Mouse (Mus musculus) embryonic facial prominence, embryonic 11.5 days (tissue): ENCODE results near the gene Gm8439. TPM values are rescaled to one million over a fixed set of nuclear protein-coding genes. Genes with fewer than 3 reads are reported as not detected.

Experiments used
- ATAC-seq: fragments of 200-750 bp; cut with Nextera tagmentation; replicated peaks from 2 replicates; pipeline ENCODE4 v1.8.0; 2017; ENCODE audit warnings: low read depth; ENCODE audit not compliant: insufficient number of reproducible peaks, low FRiP score, low TSS enrichment
- DNase-seq: peaks from one replicate; pipeline ENCODE4 v3.0.0-alpha.2; 2015; ENCODE audit warnings: low spot score
- H3K27ac ChIP-seq: fragments of 300-500 bp; sonication (generic); replicated peaks from 2 replicates; pipeline ENCODE4 v1.5.1; 2014; ENCODE audit warnings: mild to moderate bottlenecking, low read depth, low read length, control low read depth
- H3K27me3 ChIP-seq: fragments of 300-500 bp; sonication (generic); 2 replicates; pipeline ENCODE4 v1.6.1; 2014; ENCODE audit warnings: mild to moderate bottlenecking, low read length, moderate library complexity, mixed read lengths; ENCODE audit not compliant: control insufficient read depth, insufficient read depth
- H3K36me3 ChIP-seq: fragments of 300-500 bp; sonication (generic); replicated peaks from 2 replicates; pipeline ENCODE4 v1.6.1; 2014; ENCODE audit warnings: low read depth, mild to moderate bottlenecking, low read length, moderate library complexity, mixed read lengths; ENCODE audit not compliant: control insufficient read depth, insufficient read depth
- H3K4me1 ChIP-seq: fragments of 300-500 bp; sonication (generic); 2 replicates; pipeline ENCODE4 v1.6.1; 2014; ENCODE audit warnings: low read length, mixed read lengths; ENCODE audit not compliant: control insufficient read depth, insufficient read depth
- H3K4me2 ChIP-seq: fragments of 300-500 bp; sonication (generic); 2 replicates; pipeline ENCODE4 v1.6.1; 2014; ENCODE audit warnings: low read depth, mild to moderate bottlenecking, control low read depth, low read length, moderate library complexity
- H3K4me3 ChIP-seq: fragments of 300-500 bp; sonication (generic); 2 replicates; pipeline ENCODE4 v1.5.1; 2014; ENCODE audit warnings: low read depth, low read length, control low read depth
- H3K9ac ChIP-seq: fragments of 300-500 bp; sonication (generic); replicated peaks from 2 replicates; pipeline ENCODE4 v1.6.1; 2014; ENCODE audit warnings: mild to moderate bottlenecking, control low read depth, low read length
- H3K9me3 ChIP-seq: fragments of 300-500 bp; sonication (generic); replicated peaks from 2 replicates; pipeline ENCODE4 v1.6.1; 2016; ENCODE audit warnings: mild to moderate bottlenecking, low read length, inconsistent platforms, mixed read lengths; ENCODE audit not compliant: control insufficient read depth
- WGBS: fragments of 180-500 bp; shearing (Covaris S2); extraction: QIAGEN DNeasy Blood & Tissue Kit; methylation state at CpG from one replicate; pipeline ENCODE4 v1.1.7; 2014; 5-methylcytosine and 5-hydroxymethylcytosine counted together
- polyA plus RNA-seq: library from polyadenylated mRNA; unstranded; fragments of >200 nt; fragmentation: Nextera tagmentation; extraction: Ambion mirVana; gene quantifications from 2 replicates; pipeline ENCODE4 v1.2.1, GENCODE M21; 2014

Gene Gm8439
- not detected in 2 replicates for polyA plus RNA-seq

DNA sequence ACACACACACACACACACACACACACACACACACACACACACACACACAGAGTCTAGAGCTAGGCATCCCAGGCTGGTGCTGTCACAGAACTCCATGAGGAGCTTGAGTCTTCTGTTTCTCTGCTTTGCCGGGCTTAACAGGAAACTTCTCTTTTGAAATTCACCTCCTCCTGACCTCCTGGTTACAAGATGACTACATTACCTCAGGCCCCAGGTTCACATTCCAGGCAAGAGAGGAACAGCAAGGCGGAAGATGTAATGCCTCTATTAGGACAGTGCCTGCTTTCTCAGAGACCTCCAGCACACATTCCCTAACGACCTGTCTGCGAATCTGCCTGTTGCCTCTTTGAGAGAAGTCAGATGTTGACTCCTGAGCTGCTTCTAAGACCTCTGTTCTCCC is at the start of gene Gm8439:
Gm8439 (plus strand) TSS at position 301 of the 400 bp plus-strand sequence.
- H3K4me2 ChIP-seq = no peak within 1 kb of the TSS
- no peaks in the 10 kb centered on the region for H3K9me3 ChIP-seq
- no peak within 1 kb of the TSS for H3K4me3 ChIP-seq
- WGBS = 12% methylated on average over 4 of the region's 4 CpGs
- no peak for ATAC-seq
- H3K27me3 ChIP-seq = no peaks in the 10 kb centered on the region
- H3K36me3 ChIP-seq = no peaks in the 10 kb centered on the region
- no peak for DNase-seq
- no peak within 1 kb of the TSS for H3K27ac ChIP-seq
- no peaks in the 10 kb centered on the region for H3K4me1 ChIP-seq
- H3K9ac ChIP-seq = no peak within 1 kb of the TSS

DNA sequence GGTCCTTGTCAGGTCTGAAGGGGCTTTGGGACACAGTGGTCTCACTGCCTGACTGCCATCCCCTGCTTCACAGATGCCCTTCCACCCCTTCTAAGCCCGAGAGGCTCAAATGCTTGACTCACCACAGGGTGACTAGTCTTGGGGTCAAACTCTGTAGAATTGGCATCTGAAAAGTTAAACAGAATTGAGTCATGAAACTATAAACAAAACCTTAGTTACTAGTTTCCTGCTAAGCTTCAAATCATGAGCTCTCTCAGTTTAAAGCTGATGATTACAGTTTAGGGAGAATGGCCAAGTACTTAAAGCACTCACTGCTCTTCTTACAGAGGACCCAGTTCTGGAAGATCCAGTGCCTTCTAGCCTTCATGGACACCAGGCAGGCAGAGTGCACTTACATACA is 43.6 kb upstream of the Gm8439 start:
- H3K36me3 ChIP-seq = peaks cover 15% of the 10 kb centered on the region
- ATAC-seq = no peak

DNA sequence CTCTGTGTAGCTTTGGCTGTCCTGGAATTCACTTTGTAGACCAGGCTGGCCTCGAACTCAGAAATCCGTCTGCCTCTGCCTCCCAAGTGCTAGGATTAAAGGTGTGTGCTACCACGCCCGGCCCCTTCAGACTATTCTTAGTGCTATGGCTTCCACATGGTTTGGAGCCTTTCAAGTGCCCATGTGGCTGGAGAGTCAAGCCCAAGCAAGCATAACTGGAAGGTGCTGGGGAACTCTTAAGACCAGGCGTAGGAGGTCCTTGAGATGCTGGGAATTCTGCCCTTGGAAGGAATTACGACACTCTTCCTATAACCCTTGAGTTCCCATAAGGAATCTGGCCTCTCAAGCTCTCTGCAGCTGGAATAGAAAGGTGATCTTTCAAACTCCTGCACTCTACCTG is 32.0 kb upstream of the Gm8439 start:
- no peak overlapping the region for H3K4me3 ChIP-seq
- no peak for DNase-seq
- H3K9ac ChIP-seq = no peak overlapping the region
- H3K36me3 ChIP-seq = peaks cover 8% of the 10 kb centered on the region
- WGBS = 93% methylated on average over 6 of the region's 6 CpGs
- H3K27ac ChIP-seq = no peak overlapping the region
- H3K27me3 ChIP-seq = no peaks in the 10 kb centered on the region
- H3K4me2 ChIP-seq = no peak overlapping the region
- H3K4me1 ChIP-seq = no peaks in the 10 kb centered on the region
- no peak for ATAC-seq
- no peaks in the 10 kb centered on the region for H3K9me3 ChIP-seq

More for the DNA sequence above, 43.6 kb upstream of the Gm8439 start:
- H3K4me3 ChIP-seq = no peak overlapping the region
- WGBS = 75% methylated on average over 1 of the region's 1 CpGs
- H3K27me3 ChIP-seq = no peaks in the 10 kb centered on the region
- H3K4me2 ChIP-seq = no peak overlapping the region
- no peak overlapping the region for H3K27ac ChIP-seq
- no peaks in the 10 kb centered on the region for H3K4me1 ChIP-seq
- H3K9ac ChIP-seq = no peak overlapping the region
- H3K9me3 ChIP-seq = no peaks in the 10 kb centered on the region
- DNase-seq = no peak

DNA sequence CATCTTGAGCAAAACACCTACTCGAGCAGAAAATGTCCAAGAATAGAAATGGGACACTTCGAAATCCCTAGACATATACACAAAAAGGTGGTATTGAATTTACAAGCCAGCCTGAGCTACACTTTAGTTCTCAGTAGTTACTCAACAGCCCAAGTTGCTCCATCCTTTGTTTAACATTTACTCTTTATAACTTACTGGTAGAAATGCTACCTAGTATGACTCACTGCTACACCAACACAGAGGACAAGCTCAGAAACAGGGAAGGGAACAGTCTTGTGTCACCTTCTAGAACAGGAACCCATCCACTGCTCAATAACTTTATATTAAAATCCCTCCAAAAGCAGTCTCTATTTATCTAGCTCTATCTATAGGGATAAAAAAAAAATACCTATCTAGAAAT is 22.8 kb upstream of the Gm8439 start:
- Histone ChIP-seq H3K4me1 (no peaks in the 10 kb centered on the region), H3K4me2 (no peak overlapping the region), H3K9ac (no peak overlapping the region), H3K4me3 (no peak overlapping the region), H3K27ac (no peak overlapping the region), H3K27me3 (no peaks in the 10 kb centered on the region), H3K36me3 (peaks cover 5% of the 10 kb centered on the region), H3K9me3 (no peaks in the 10 kb centered on the region)
- DNase-seq (no peak), ATAC-seq (no peak)
- 83% methylated on average over 2 of the region's 2 CpGs for WGBS

DNA sequence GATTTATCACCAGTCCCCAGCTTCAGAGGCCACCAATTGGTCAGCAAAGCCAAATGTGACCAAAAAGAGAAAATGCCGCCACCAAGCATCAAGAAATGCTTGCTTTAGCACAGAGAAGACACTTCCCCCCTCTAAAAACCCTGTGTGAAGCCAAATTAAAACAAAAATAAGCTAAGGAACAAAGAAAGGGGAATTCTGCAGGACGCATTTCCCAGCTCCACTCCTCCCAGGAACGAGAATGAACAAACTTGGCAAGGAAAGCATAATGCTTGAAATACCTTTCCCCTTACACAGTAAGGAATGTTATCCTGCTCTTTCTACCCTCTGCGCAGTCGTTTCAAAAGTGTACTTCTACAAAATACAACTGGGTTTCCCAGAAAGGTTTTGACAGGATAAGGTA is 20.5 kb upstream of the Gm8439 start:
- no peak for ATAC-seq
- no peaks in the 10 kb centered on the region for H3K27me3 ChIP-seq
- H3K9me3 ChIP-seq = no peaks in the 10 kb centered on the region
- no peak overlapping the region for H3K27ac ChIP-seq
- peaks cover 5% of the 10 kb centered on the region for H3K36me3 ChIP-seq
- no peak for DNase-seq
- H3K4me2 ChIP-seq = no peak overlapping the region
- no peak overlapping the region for H3K4me3 ChIP-seq
- H3K4me1 ChIP-seq = no peaks in the 10 kb centered on the region
- 60% methylated on average over 5 of the region's 5 CpGs for whole genome bisulfite sequencing
- no peak overlapping the region for H3K9ac ChIP-seq

DNA sequence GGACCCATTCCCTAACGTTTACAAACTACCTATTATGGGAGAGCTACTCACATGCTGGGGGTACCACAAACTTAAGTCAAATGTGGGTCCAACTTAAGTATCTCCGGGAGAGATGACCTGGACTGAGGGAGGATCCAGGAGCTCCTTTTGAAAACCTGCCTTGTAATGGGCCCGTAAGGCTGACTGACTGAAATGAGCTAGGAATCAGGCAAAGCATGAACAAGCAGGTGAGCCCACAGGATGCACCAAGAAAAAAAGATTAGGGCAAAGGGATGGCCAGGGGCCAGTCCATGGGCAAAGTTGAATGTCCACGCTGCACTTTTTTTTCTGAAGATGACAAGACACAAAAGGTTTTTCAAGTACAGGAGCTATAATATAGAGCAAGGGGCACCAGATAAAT is 19.5 kb upstream of the Gm8439 start:
- no peak for ATAC-seq
- Histone ChIP-seq H3K9me3 (no peaks in the 10 kb centered on the region), H3K36me3 (peaks cover 5% of the 10 kb centered on the region), H3K27ac (no peak overlapping the region; the same call in 1 of the 2 replicates), H3K4me2 (peak overlapping the region; percentile 78), H3K4me1 (no peaks in the 10 kb centered on the region), H3K27me3 (no peaks in the 10 kb centered on the region), H3K4me3 (peak overlapping the region; percentile 80), H3K9ac (peak overlapping the region; percentile 92)
- peak; percentile 8 for DNase-seq
- 10% methylated on average over 4 of the region's 4 CpGs for WGBS

DNA sequence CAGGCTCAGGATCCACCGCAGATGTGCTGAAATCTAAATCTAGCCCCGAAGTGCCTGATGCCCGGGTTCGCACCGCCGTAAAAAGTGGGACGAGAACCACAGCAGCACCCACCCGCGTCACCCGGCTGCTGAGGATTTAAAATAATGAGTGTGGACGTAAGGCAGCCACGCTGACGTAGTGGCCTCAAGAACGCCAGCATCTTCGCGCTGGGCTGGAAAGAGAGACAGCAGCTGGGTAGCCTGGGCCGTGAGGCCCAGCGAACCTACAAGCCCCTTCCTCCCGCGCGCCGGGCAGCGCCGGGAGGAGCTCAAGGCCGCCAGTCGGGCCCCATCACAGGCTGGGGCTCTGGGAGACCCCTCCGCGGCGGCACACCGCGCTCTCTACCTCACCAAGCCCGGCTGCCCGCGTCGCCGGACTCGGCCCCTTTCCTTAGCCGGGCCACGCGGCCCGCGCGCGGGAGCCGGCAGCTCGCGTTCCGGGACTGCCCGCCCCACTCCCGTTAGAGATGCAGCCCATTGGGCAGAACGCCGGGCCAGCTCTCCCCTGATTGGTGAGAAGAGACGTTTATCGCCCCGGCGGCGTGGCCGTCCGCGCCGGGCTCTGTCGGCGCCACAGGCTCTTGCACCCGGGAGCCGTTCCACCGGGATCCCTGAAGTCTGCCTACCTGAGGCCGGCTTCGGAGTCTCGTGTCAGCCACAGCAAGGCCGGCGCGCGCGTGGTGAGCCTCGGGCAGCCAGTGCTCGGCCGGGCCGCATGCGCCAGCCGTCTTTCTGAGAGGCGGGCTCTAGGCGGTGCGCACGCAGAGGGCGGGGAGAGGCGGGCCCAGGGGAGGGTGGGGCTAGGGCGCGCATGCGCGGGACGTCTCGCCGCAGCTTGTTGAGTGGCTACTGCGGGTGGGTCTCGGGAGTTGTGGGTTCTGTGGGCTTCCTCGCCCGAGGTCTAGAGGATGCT is 18.8 kb upstream of the Gm8439 start, which contains the start of gene Ctps:
Ctps (minus strand) TSS at position 791 of the 952 bp plus-strand sequence.
- Histone ChIP-seq H3K4me1 (no peaks in the 10 kb centered on the region), H3K27ac (peak within 1 kb of the TSS; percentile 88), H3K9ac (peak within 1 kb of the TSS; percentile 92), H3K4me2 (peak within 1 kb of the TSS; percentile 78), H3K4me3 (peak within 1 kb of the TSS; percentile 80), H3K27me3 (no peaks in the 10 kb centered on the region), H3K9me3 (no peaks in the 10 kb centered on the region), H3K36me3 (no peaks in the 10 kb centered on the region; the same call in 1 of the 2 replicates)
- ATAC-seq (peak; percentile 96), DNase-seq (peak; percentile 94)
- under 1% methylated on average over 96 of the region's 97 CpGs for WGBS

DNA sequence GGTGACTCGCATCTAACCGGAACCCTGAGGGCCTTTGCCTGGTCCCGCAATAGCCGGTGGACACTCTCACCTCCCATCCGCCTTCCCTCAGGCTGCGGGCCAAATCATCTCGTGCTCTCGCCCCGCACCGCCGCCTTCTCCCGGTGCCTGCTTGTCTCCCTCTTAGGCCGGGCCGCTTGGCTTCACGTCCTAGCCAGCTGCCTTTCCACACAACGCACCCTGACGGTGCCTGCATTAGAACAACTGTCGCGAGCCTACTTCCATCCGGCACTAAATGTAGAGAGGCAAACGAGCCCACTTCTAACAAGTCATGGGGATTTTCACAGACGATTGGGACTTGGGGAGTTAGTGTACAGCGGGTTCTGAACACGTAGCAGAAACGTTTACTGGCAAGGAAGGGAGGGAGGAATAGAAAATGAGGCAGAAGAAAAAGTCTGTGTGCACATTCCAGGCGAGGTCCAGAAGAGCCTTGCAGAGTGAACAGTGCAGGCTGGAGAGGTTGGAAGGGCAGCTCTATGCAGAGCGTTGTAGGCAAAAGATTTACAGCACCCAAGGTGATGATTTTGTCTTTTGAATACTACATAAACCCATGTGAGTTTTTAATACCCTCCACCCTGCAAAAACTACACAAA is 18.0 kb upstream of the Gm8439 start:
- peak; percentile 65; the same call in 1 of the 2 replicates for ATAC-seq
- Histone ChIP-seq H3K4me1 (no peaks in the 10 kb centered on the region), H3K27me3 (no peaks in the 10 kb centered on the region), H3K9me3 (no peaks in the 10 kb centered on the region), H3K4me2 (peak overlapping the region; percentile 78), H3K27ac (peak overlapping the region; percentile 68), H3K36me3 (no peaks in the 10 kb centered on the region), H3K4me3 (peak overlapping the region; percentile 80), H3K9ac (peak overlapping the region; percentile 92)
- 2% methylated on average over 27 of the region's 27 CpGs for WGBS
- DNase-seq = no peak
